Mouse (Mus musculus) olfactory bulb, adult 2 months (tissue): ENCODE measurements around the gene Rb1.

ENCODE experiments used
- CTCF ChIP-seq: fragments of 200-500 bp; IDR thresholded peaks from 2 replicates; pipeline ENCODE4 v1.5.1; 2012; ENCODE audit warnings: low read depth, mild to moderate bottlenecking, low read length, moderate library complexity; ENCODE audit not compliant: insufficient read depth
- POLR2A ChIP-seq: fragments of 200-500 bp; IDR thresholded peaks from 2 replicates; pipeline ENCODE4 v1.6.1; 2012; ENCODE audit warnings: mild to moderate bottlenecking, low read depth, low read length, moderate library complexity; ENCODE audit not compliant: insufficient read depth

DNA sequence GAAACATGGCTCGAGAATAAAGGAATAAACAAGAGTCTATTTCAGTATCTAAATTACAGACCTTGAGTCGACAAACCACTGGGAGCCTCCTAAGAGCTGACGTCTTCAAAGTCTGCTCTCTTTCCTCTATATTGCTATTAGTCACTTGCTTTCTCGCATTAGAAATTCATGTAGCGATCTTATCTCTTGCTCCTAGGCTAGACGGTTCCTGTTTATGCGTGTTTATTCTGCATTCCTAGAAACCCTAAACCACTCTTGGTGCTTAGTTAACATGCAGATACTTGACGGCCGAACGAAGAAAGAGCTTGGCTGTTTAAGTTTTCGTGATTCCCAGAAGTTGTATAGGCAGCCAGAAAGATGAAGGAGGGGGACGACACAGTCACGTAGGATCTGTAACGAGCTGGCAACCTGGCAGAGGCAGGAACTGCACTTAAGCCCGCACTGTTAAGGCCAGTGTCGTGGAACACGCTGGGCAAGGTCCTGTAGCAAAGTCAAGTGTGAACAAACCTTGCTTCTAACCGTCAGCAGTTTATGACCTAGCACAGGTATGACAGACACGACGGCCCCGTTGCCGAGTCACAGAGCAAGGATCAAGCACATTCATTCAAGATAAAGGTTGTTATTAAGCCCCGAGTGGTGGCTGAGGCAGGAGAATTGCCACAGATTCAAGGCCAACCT, 45.2 kb upstream of the Rb1 start:
- TF ChIP-seq POLR2A (no peak), CTCF (no peak)
